Mouse (Mus musculus) intestine, postnatal 0 days (tissue): ENCODE measurements at regions not wholly inside any gene's neighbourhood (a gene's known extent, or its start where the extent isn't known, plus 50 kb on each side); places are given as distances from the start of the nearest gene placed in this dataset.

Experiments
- ATAC-seq: fragments of 200-750 bp; cut with Nextera tagmentation; 2 replicates; pipeline ENCODE4 v1.8.0; 2017; ENCODE audit warnings: mild to moderate bottlenecking, moderate TSS enrichment, moderate library complexity
- H3K27ac ChIP-seq: fragments of 300-500 bp; sonication (generic); 2 replicates; pipeline ENCODE4 v1.5.1; 2014; ENCODE audit warnings: mild to moderate bottlenecking, low read depth, low read length, moderate library complexity
- H3K27me3 ChIP-seq: fragments of 300-500 bp; sonication (generic); replicated peaks from 2 replicates; pipeline ENCODE4 v1.6.1; 2014; ENCODE audit warnings: low read length, mixed read lengths; ENCODE audit not compliant: control insufficient read depth, insufficient read depth
- H3K36me3 ChIP-seq: fragments of 300-500 bp; sonication (generic); 2 replicates; pipeline ENCODE4 v1.6.1; 2014; ENCODE audit warnings: mild to moderate bottlenecking, moderate library complexity; ENCODE audit not compliant: control insufficient read depth, insufficient read depth
- H3K4me1 ChIP-seq: fragments of 300-500 bp; sonication (generic); replicated peaks from 2 replicates; pipeline ENCODE4 v1.6.1; 2014; ENCODE audit warnings: antibody characterized with exemption, low read length, mixed read lengths; ENCODE audit not compliant: control insufficient read depth, insufficient read depth
- H3K4me2 ChIP-seq: fragments of 300-500 bp; sonication (generic); replicated peaks from 2 replicates; pipeline ENCODE4 v1.6.1; 2014; ENCODE audit warnings: low read depth, mild to moderate bottlenecking, moderate library complexity
- H3K4me3 ChIP-seq: fragments of 300-500 bp; sonication (generic); 2 replicates; pipeline ENCODE4 v1.5.1; 2014; ENCODE audit warnings: low read depth, low read length
- H3K9ac ChIP-seq: fragments of 300-500 bp; sonication (generic); 2 replicates; pipeline ENCODE4 v1.6.1; 2014; ENCODE audit warnings: mild to moderate bottlenecking, low read depth, low read length
- H3K9me3 ChIP-seq: fragments of 300-500 bp; sonication (generic); 2 replicates; pipeline ENCODE4 v1.6.1; 2016; ENCODE audit warnings: mixed run types; ENCODE audit not compliant: control insufficient read depth
- CTCF ChIP-seq: sonication (generic); IDR thresholded peaks from 2 replicates; pipeline ENCODE4 v1.5.1; 2016; ENCODE audit warnings: low read depth, mild to moderate bottlenecking, control low read depth, antibody characterized with exemption, moderate library complexity
- WGBS: fragments of 180-500 bp; shearing (Covaris S2); extraction: QIAGEN DNeasy Blood & Tissue Kit; methylation state at CpG from one replicate; pipeline ENCODE4 v1.1.7; 2014; 5-methylcytosine and 5-hydroxymethylcytosine counted together

GRCm38 (mm10) chr13:70313205-70313604 is 324.2 kb downstream of the Ice1 start:
- H3K4me1 ChIP-seq = no peaks in the 10 kb centered on the region
- TF ChIP-seq CTCF = no peak
- H3K9ac ChIP-seq = no peak overlapping the region
- H3K27me3 ChIP-seq = no peaks in the 10 kb centered on the region
- 43% methylated on average over 2 of the region's 2 CpGs for WGBS
- H3K36me3 ChIP-seq = no peaks in the 10 kb centered on the region
- no peak for ATAC-seq
- H3K9me3 ChIP-seq = no peaks in the 10 kb centered on the region
- no peak overlapping the region for H3K4me2 ChIP-seq
- no peak overlapping the region for H3K27ac ChIP-seq
- H3K4me3 ChIP-seq = no peak overlapping the region

GRCm38 (mm10) chr13:70323537-70323936 is 313.9 kb downstream of the Ice1 start:
- H3K9ac ChIP-seq = no peak overlapping the region
- H3K27me3 ChIP-seq = no peaks in the 10 kb centered on the region
- H3K4me2 ChIP-seq = no peak overlapping the region
- no peak overlapping the region for H3K27ac ChIP-seq
- H3K36me3 ChIP-seq = no peaks in the 10 kb centered on the region
- 85% methylated on average over 1 of the region's 1 CpGs for WGBS
- TF ChIP-seq CTCF = no peak
- no peaks in the 10 kb centered on the region for H3K9me3 ChIP-seq
- no peak overlapping the region for H3K4me3 ChIP-seq
- H3K4me1 ChIP-seq = no peaks in the 10 kb centered on the region
- no peak for ATAC-seq

- H3K4me2 ChIP-seq = no peak overlapping the region
- WGBS = 67% methylated on average over 4 of the region's 4 CpGs
- H3K4me3 ChIP-seq = no peak overlapping the region
- no peaks in the 10 kb centered on the region for H3K27me3 ChIP-seq
- no peak for ATAC-seq
- H3K9me3 ChIP-seq = no peaks in the 10 kb centered on the region
- H3K9ac ChIP-seq = no peak overlapping the region
- H3K4me1 ChIP-seq = no peaks in the 10 kb centered on the region
- no peak for TF ChIP-seq CTCF
- no peak overlapping the region for H3K27ac ChIP-seq
- H3K36me3 ChIP-seq = no peaks in the 10 kb centered on the region
These were observed 301.4 kb downstream of the Ice1 start for GRCm38 (mm10) chr13:70336069-70336468.

- Histone ChIP-seq H3K4me3 (no peak overlapping the region), H3K4me1 (no peaks in the 10 kb centered on the region), H3K9ac (no peak overlapping the region), H3K9me3 (no peaks in the 10 kb centered on the region), H3K36me3 (no peaks in the 10 kb centered on the region), H3K27ac (no peak overlapping the region), H3K4me2 (no peak overlapping the region), H3K27me3 (no peaks in the 10 kb centered on the region)
- 27% methylated on average over 3 of the region's 3 CpGs for WGBS
- TF ChIP-seq CTCF = no peak
- no peak for ATAC-seq
These were observed 297.0 kb downstream of the Ice1 start for GRCm38 (mm10) chr13:70340437-70340836.

- Histone ChIP-seq H3K27me3 (no peaks in the 10 kb centered on the region), H3K4me3 (no peak overlapping the region), H3K27ac (no peak overlapping the region), H3K9ac (no peak overlapping the region), H3K9me3 (no peaks in the 10 kb centered on the region), H3K4me2 (no peak overlapping the region), H3K4me1 (no peaks in the 10 kb centered on the region), H3K36me3 (no peaks in the 10 kb centered on the region)
- no peak for TF ChIP-seq CTCF
- no peak for ATAC-seq
- 86% methylated on average over 1 of the region's 1 CpGs for WGBS
These were observed 294.2 kb downstream of the Ice1 start for GRCm38 (mm10) chr13:70343191-70343734.

GRCm38 (mm10) chr13:70343911-70344310 is 293.5 kb downstream of the Ice1 start:
- 61% methylated on average over 2 of the region's 2 CpGs for WGBS
- ATAC-seq = no peak

GRCm38 (mm10) chr13:70344311-70344710 is 293.1 kb downstream of the Ice1 start:
- H3K36me3 ChIP-seq = no peaks in the 10 kb centered on the region
- H3K27ac ChIP-seq = no peak overlapping the region
- TF ChIP-seq CTCF = no peak
- no peak overlapping the region for H3K4me3 ChIP-seq
- ATAC-seq = no peak
- H3K27me3 ChIP-seq = no peaks in the 10 kb centered on the region
- H3K4me2 ChIP-seq = no peak overlapping the region
- H3K4me1 ChIP-seq = no peaks in the 10 kb centered on the region
- 61% methylated on average over 5 of the region's 5 CpGs for WGBS
- H3K9me3 ChIP-seq = no peaks in the 10 kb centered on the region
- no peak overlapping the region for H3K9ac ChIP-seq

More at GRCm38 (mm10) chr13:70343911-70344310, 293.5 kb downstream of the Ice1 start:
- Histone ChIP-seq H3K4me2 (no peak overlapping the region), H3K27me3 (no peaks in the 10 kb centered on the region), H3K27ac (no peak overlapping the region), H3K4me1 (no peaks in the 10 kb centered on the region), H3K4me3 (no peak overlapping the region), H3K36me3 (no peaks in the 10 kb centered on the region), H3K9me3 (no peaks in the 10 kb centered on the region), H3K9ac (no peak overlapping the region)
- TF ChIP-seq CTCF = no peak
